Mouse (Mus musculus) lung, postnatal 25 days (tissue): ENCODE data around the gene Rasgrp4.

ENCODE experiments used
- DNase-seq: peaks from one replicate; pipeline ENCODE4 v3.0.0; 2022; ENCODE audit warnings: low spot score

Rasgrp4 gene

DNA sequence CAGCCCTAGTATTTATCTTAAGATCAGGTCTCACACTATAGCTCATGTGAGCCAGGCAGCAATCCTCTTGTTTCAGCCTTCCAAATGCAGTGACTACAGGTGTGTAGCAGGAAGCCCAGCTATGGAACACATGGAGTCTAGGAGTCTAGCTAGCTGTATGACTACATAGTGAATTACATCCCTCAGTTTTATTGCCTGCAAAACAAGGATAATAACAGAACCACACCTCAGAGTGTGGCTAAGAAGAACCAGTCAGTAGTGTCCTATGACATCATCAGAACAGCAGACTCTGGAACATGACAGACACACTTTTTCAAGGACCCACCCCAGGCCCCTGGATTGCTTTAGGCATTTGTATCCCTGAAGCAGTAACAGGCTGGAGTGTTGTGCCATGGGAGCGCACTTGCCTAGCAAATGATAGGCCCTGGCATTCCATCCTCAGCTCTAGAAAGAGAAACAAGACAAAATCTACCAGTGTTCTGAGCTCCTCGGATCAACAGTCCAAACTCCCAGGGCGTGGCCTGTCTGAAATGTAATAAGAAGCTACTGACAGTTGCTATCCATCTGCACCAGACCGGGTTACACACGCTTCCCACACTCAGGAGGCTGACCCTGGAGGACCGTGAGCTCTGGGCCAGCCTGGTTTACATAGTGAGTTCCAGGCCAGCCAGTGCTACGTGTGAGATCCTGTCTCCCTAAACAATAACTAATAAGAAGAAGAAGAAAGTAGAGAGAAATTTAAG, 12.1 kb downstream of the Rasgrp4 start:
- DNase-seq = no peak

GRCm38 (mm10) chr7:29148771-29149170, 14.1 kb downstream of the Rasgrp4 start:
- no peak for DNase-seq

DNA sequence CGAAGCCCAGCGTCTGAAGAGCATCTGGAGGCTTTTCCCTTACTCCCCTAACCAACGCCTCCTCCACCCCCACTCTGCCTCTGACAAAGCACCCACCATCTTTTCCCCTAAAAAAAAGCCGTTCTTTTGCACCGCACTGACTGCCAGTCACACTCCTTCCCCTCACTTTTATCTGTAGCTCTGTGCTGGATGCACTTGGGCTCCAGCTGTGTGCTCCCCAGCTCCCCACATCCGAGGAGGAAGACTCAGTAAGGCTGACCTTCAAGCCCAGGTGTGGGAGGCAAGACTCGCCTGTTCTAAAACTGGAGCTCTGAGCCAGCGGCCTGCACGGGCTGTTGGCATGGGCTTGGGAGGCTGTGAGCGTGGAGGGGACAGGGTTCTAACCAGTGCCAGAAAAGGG, 16.8 kb downstream of the Rasgrp4 start:
- no peak for DNase-seq

GRCm38 (mm10) chr7:29154018-29154720, 19.5 kb downstream of the Rasgrp4 start:
- DNase-seq = no peak

- DNase-seq = peak; percentile 90
These were observed 20.7 kb downstream of the Rasgrp4 start for GRCm38 (mm10) chr7:29155196-29155837.

DNA sequence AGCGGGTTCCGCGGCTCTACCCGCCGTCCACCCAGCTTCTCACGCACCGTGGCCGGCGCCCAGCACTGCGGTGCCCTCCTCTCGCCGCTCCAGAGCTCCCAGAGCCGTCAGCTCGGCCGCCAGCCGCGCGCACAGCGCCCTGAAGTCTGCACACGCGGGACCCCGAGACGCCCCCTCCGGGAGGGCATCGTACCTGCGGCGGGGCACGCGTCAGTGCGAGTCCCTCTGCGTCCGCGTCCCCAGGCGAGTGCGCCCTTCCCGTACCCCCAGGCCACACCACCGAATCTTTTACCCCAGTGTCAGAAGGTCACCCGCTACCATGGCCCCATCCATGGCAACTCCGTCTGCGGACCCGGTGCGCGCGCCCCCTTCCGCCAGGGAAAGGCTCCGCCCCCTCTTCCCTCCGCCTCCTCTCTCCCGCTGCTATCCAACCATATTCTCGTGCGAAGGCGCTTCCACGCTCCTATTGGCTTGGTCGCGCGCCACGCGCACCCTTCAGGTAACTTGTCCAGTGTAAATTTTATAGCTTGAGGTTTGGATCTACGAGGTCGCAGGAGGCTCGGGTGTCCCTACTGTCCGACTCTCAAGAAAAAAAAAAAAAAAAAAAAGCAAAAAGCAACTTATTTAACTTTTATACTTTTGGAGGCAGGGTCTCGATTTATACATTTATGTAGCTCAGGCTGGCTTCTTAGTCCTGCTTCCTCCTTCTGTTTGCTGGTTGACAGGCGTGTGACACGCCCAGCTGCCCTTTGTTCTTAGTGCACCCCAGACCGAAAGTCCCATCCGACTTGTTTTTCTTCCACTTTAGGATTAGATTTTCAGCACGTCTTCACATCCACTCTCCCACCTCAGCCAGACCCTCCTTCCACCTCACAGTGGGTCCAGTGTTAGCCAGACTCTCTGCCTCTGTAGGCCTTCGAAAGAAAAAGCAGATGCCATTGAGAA, 21.5 kb downstream of the Rasgrp4 start, which contains the start of gene Fam98c:
TSS of gene Fam98c (minus strand) at position 397 of the 945 bp plus-strand sequence.
- peak; percentile 89 for DNase-seq

GRCm38 (mm10) chr7:29158264-29158663, 23.6 kb downstream of the Rasgrp4 start:
- DNase-seq = no peak

- DNase-seq = peak; percentile 51
These were observed 27.6 kb downstream of the Rasgrp4 start for GRCm38 (mm10) chr7:29162294-29162693.

GRCm38 (mm10) chr7:29162750-29163525, 28.3 kb downstream of the Rasgrp4 start:
- peak; percentile 84 for DNase-seq

- no peak for DNase-seq
These were observed 33.0 kb downstream of the Rasgrp4 start for GRCm38 (mm10) chr7:29167656-29168055.

DNA sequence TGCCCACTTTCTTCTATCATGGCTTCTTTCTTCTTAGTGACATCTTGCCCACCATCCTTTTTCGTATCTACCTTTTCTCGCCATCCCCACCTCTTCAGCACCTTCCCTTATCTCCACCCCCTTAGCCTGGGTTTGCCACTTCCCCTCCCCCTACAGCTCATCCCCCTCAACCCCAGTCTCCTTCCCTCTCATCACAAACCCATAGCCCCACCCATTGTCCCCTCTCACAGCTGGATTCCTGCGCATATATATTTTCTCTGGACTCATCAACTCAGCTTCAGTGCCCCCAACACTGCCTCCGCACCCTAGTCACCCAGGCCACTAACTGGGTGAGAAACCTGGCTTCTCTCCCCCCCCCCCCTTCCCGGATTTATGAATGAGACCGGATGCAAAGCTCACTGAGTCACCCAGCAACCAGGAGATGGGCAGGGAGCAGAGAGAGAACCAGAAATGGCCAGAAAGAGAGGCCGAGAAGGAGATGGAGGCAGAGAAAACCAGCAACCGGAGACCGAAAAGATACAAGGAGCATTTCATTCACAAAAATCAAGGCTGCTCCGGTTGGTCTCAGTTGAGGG, 33.6 kb downstream of the Rasgrp4 start:
- no peak for DNase-seq

- no peak for DNase-seq
These were observed 34.2 kb downstream of the Rasgrp4 start for GRCm38 (mm10) chr7:29168791-29169230.

- peak; percentile 71 for DNase-seq
These were observed 34.8 kb downstream of the Rasgrp4 start for GRCm38 (mm10) chr7:29169231-29170065.

DNA sequence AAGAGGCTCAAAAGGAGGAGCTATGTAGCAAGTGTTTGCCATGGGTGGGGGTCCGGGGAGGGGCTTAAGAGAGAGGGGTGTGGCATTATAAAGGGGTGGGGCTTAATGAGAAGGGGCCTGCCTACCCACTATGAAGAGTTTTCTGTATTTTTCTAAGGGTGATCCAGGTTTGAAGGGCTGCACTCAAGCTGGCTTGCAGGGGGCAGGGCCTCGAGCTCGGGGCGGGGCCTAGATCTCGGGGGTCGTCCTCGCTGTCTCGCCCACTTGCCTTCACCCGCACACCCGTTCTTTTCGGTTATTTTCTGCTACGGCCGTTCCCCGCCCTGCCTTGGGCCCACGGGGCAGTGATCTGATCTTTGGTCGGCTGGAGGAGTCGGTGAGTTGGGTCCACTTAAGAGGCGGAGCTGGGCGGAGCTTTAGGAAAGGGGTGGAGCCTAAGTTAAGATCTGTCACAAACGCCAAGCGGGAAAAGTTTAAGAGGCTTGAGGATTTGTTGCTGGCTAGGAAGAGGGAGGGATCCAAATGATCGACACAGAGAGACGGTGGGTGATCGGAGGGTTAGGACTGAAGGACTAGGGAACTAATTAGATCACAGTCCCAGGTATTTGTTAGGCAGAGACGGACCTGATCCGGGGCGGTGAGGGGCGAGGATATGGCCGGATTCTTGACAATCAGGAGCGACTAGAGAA, 35.6 kb downstream of the Rasgrp4 start, which contains the start of the genes Ggn and Spred3:
TSS of gene Ggn (plus strand) at position 145 of the 689 bp plus-strand sequence.
TSS of gene Spred3 (minus strand) at position 346 of the 689 bp plus-strand sequence.
- DNase-seq = peak; percentile 83

- peak; percentile 31 for DNase-seq
These were observed 36.3 kb downstream of the Rasgrp4 start for GRCm38 (mm10) chr7:29170755-29171561.

DNA sequence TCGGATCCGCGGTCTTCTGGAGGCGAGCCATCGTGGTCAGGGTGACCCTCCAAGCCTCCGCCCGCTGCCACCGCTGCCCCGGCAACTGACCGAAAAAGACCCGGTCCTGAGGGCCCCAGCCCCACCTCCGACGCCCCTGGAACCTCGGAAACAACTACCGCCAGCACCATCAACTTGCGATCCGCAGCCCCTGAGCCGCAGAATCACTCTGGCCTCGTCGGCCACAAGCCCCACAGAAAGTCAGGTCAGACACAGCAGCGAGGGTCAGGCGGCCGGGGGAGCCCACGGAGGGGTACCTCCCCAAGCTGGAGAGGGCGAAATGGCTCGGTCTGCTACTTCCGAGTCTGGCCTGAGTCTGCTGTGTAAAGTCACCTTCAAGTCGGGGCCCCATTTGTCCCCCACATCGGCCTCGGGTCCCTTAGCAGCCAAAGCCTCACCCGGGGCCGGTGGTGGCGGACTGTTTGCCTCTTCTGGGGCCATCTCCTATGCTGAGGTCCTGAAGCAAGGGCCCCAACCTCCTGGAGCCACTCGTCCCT, 37.0 kb downstream of the Rasgrp4 start:
- DNase-seq = no peak

GRCm38 (mm10) chr7:29172390-29173016, 37.9 kb downstream of the Rasgrp4 start:
- no peak for DNase-seq
